In the genomic region with DNA sequence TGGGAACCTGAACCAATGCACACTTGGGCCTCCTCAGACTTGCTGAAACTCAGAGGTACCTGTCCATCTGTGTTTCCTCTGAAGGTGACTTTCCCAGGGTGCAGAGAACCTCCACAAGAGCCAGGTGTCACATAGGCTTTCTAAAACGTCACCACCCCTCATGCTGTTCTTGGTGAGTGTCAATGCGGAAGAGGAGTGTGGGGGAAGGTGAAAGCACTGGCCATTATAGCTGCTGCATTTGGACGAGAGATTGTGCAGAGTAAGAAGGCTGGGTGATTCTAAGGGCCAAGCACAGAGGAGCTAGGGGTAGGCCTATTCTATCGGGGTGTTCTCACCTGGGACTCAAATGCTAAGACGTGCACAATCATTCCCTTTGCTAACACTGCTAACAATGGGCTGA, we compare ENCODE assay signal across 18 mouse cellular contexts. TPM values are rescaled to one million over a fixed set of nuclear protein-coding genes. Genes with fewer than 3 reads are reported as not detected.
DNase-seq lines count a peak whose midpoint lies in the region; ATAC-seq and TF ChIP-seq lines count a peak whose summit lies in the region.
"Had no signal": no experiment of that assay in that cellular context is flagged by ENCODE, and none has a peak within 500 bp of the region (broad histone marks: within the 10 kb centered on the region; RNA-seq: fewer than 3 reads in every experiment).

No protein-coding gene starts in this region.

- no peak for DNase-seq in embryonic facial prominence, embryonic 10.5 days (ENCODE audit: low spot score)
- DNase-seq in hindbrain, embryonic 11.5 days (ENCODE audit: low spot score), result no peak
- no peak for DNase-seq in midbrain, embryonic 11.5 days (ENCODE audit: low spot score, missing footprints)
- DNase-seq in kidney, adult 11 months, result no peak

- no peaks in the 10 kb centered on the region for H3K36me3 ChIP-seq in embryonic facial prominence, embryonic 15.5 days
- H3K36me3 ChIP-seq in embryonic facial prominence, embryonic 10.5 days (replicated peaks), result no peaks in the 10 kb centered on the region
- H3K36me3 ChIP-seq in hindbrain, embryonic 16.5 days (ENCODE audit: control insufficient read depth, insufficient read depth, low read length), result no peaks in the 10 kb centered on the region
- H3K36me3 ChIP-seq in hindbrain, embryonic 11.5 days (ENCODE audit: control insufficient read depth, insufficient read depth, low read length), result no peaks in the 10 kb centered on the region
- no peaks in the 10 kb centered on the region for H3K36me3 ChIP-seq in midbrain, embryonic 12.5 days
- no peaks in the 10 kb centered on the region for H3K36me3 ChIP-seq in midbrain, embryonic 11.5 days (ENCODE audit: control insufficient read depth, insufficient read depth, low read length)
- peaks cover 17% of the 10 kb centered on the region; the same call in 1 of the 2 replicates for H3K36me3 ChIP-seq in E14TG2a.4 (ENCODE audit: insufficient read depth, low read length)
- H3K36me3 ChIP-seq: embryonic facial prominence, embryonic 13.5 days; forebrain, embryonic 15.5 days; G1E had no signal

- no peak for TF ChIP-seq CTCF in E14TG2a.4 (conservative IDR thresholded peaks at IDR 0.05; ENCODE audit: low read length)

- no peaks in the 10 kb centered on the region for H3K9me3 ChIP-seq in embryonic facial prominence, embryonic 15.5 days (replicated peaks)
- no peaks in the 10 kb centered on the region for H3K9me3 ChIP-seq in embryonic facial prominence, embryonic 10.5 days
- H3K9me3 ChIP-seq in hindbrain, embryonic 16.5 days (ENCODE audit: control insufficient read depth, low read length), result no peaks in the 10 kb centered on the region; the same call in 1 of the 2 replicates
- no peaks in the 10 kb centered on the region for H3K9me3 ChIP-seq in hindbrain, embryonic 11.5 days (ENCODE audit: control insufficient read depth, low read length)
- H3K9me3 ChIP-seq in midbrain, embryonic 12.5 days, result no peaks in the 10 kb centered on the region
- no peaks in the 10 kb centered on the region for H3K9me3 ChIP-seq in midbrain, embryonic 11.5 days (ENCODE audit: control insufficient read depth, low read length)
- peaks cover 10% of the 10 kb centered on the region for H3K9me3 ChIP-seq in E14TG2a.4 (ENCODE audit: low read length)
- H3K9me3 ChIP-seq: embryonic facial prominence, embryonic 13.5 days; forebrain, embryonic 13.5 days; forebrain, embryonic 15.5 days had no signal

- no peak overlapping the region for H3K27ac ChIP-seq in embryonic facial prominence, embryonic 15.5 days (replicated peaks)
- H3K27ac ChIP-seq in embryonic facial prominence, embryonic 10.5 days (replicated peaks), result no peak overlapping the region
- H3K27ac ChIP-seq in hindbrain, embryonic 16.5 days (ENCODE audit: low read depth, low read length), result no peak overlapping the region
- no peak overlapping the region for H3K27ac ChIP-seq in hindbrain, embryonic 11.5 days (ENCODE audit: low read depth, low read length)
- H3K27ac ChIP-seq in midbrain, embryonic 12.5 days (replicated peaks), result no peak overlapping the region; the same call in 1 of the 2 replicates
- H3K27ac ChIP-seq in midbrain, embryonic 11.5 days (ENCODE audit: low read depth, low read length), result no peak overlapping the region
- H3K27ac ChIP-seq: embryonic facial prominence, embryonic 13.5 days; forebrain, embryonic 15.5 days had no signal

- peaks cover 4% of the 10 kb centered on the region for H3K4me1 ChIP-seq in embryonic facial prominence, embryonic 15.5 days
- peaks cover 11% of the 10 kb centered on the region; the same call in 1 of the 2 replicates for H3K4me1 ChIP-seq in embryonic facial prominence, embryonic 10.5 days
- H3K4me1 ChIP-seq in hindbrain, embryonic 16.5 days (ENCODE audit: control insufficient read depth, insufficient read depth, low read depth, low read length), result no peaks in the 10 kb centered on the region; the same call in 1 of the 2 replicates
- H3K4me1 ChIP-seq in hindbrain, embryonic 11.5 days (replicated peaks; ENCODE audit: control insufficient read depth, insufficient read depth, low read length), result no peaks in the 10 kb centered on the region
- 0 out of 2 replicates have a peak, but pooled peaks cover 3% of the 10 kb centered on the region for H3K4me1 ChIP-seq in midbrain, embryonic 12.5 days
- no peaks in the 10 kb centered on the region for H3K4me1 ChIP-seq in midbrain, embryonic 11.5 days (ENCODE audit: control insufficient read depth, insufficient read depth, low read length)
- peaks cover 49% of the 10 kb centered on the region for H3K4me1 ChIP-seq in E14TG2a.4 (replicated peaks; ENCODE audit: low read depth, low read length)
- H3K4me1 ChIP-seq: embryonic facial prominence, embryonic 13.5 days had no signal

- no peak for ATAC-seq in embryonic facial prominence, embryonic 15.5 days (ENCODE audit: insufficient number of reproducible peaks, low FRiP score, low TSS enrichment, low read depth)
- no peak for ATAC-seq in hindbrain, embryonic 16.5 days
- no peak for ATAC-seq in hindbrain, embryonic 11.5 days (ENCODE audit: low FRiP score)
- ATAC-seq in midbrain, embryonic 12.5 days (ENCODE audit: low FRiP score, low read depth), result no peak
- ATAC-seq in midbrain, embryonic 11.5 days (ENCODE audit: low FRiP score), result no peak

- H3K27me3 ChIP-seq in embryonic facial prominence, embryonic 15.5 days, result no peaks in the 10 kb centered on the region
- no peaks in the 10 kb centered on the region for H3K27me3 ChIP-seq in embryonic facial prominence, embryonic 10.5 days (replicated peaks; ENCODE audit: low read depth, poor library complexity, severe bottlenecking)
- H3K27me3 ChIP-seq in hindbrain, embryonic 16.5 days (replicated peaks; ENCODE audit: control insufficient read depth, insufficient read depth, low read length), result no peaks in the 10 kb centered on the region
- H3K27me3 ChIP-seq in hindbrain, embryonic 11.5 days (ENCODE audit: control insufficient read depth, insufficient read depth, low read length), result no peaks in the 10 kb centered on the region
- 0 out of 2 replicates have a peak, but pooled peaks cover 7% of the 10 kb centered on the region for H3K27me3 ChIP-seq in midbrain, embryonic 12.5 days
- no peaks in the 10 kb centered on the region for H3K27me3 ChIP-seq in midbrain, embryonic 11.5 days (ENCODE audit: control insufficient read depth, insufficient read depth, low read length)
- no peaks in the 10 kb centered on the region for H3K27me3 ChIP-seq in E14TG2a.4 (ENCODE audit: insufficient read depth, low read length)
- H3K27me3 ChIP-seq: embryonic facial prominence, embryonic 13.5 days; forebrain, embryonic 13.5 days; forebrain, embryonic 15.5 days had no signal

- H3K4me2 ChIP-seq in embryonic facial prominence, embryonic 15.5 days (replicated peaks), result 0 out of 2 replicates have a peak overlapping the region, but pooled peaks have one; percentile 17
- H3K4me2 ChIP-seq in hindbrain, embryonic 16.5 days (ENCODE audit: low read length), result no peak overlapping the region
- no peak overlapping the region for H3K4me2 ChIP-seq in hindbrain, embryonic 11.5 days (replicated peaks; ENCODE audit: low read depth, low read length)
- no peak overlapping the region for H3K4me2 ChIP-seq in midbrain, embryonic 12.5 days (replicated peaks)
- H3K4me2 ChIP-seq in midbrain, embryonic 11.5 days, result no peak overlapping the region
- H3K4me2 ChIP-seq: forebrain, embryonic 13.5 days; forebrain, embryonic 15.5 days had no signal

- WGBS in embryonic facial prominence, embryonic 15.5 days, result 57% methylated on average over 5 of the region's 5 CpGs
- 64% methylated on average over 5 of the region's 5 CpGs for WGBS in embryonic facial prominence, embryonic 10.5 days
- 63% methylated on average over 5 of the region's 5 CpGs for WGBS in hindbrain, embryonic 16.5 days
- WGBS in hindbrain, embryonic 11.5 days, result 67% methylated on average over 5 of the region's 5 CpGs
- 64% methylated on average over 5 of the region's 5 CpGs for whole genome bisulfite sequencing in midbrain, embryonic 12.5 days
- WGBS in midbrain, embryonic 11.5 days, result 64% methylated on average over 5 of the region's 5 CpGs

- no peak overlapping the region for H3K9ac ChIP-seq in embryonic facial prominence, embryonic 15.5 days
- 0 out of 2 replicates have a peak overlapping the region, but pooled peaks have one; percentile 45 for H3K9ac ChIP-seq in hindbrain, embryonic 16.5 days (ENCODE audit: low read depth, low read length)
- H3K9ac ChIP-seq in hindbrain, embryonic 11.5 days (ENCODE audit: low read depth, low read length), result no peak overlapping the region
- H3K9ac ChIP-seq in midbrain, embryonic 12.5 days (replicated peaks), result peak overlapping the region; percentile 41; the same call in 1 of the 2 replicates
- no peak overlapping the region for H3K9ac ChIP-seq in midbrain, embryonic 11.5 days (ENCODE audit: low read length)
- H3K9ac ChIP-seq: forebrain, embryonic 13.5 days; forebrain, embryonic 15.5 days; forebrain, postnatal 0 days had no signal

- H3K4me3 ChIP-seq in embryonic facial prominence, embryonic 15.5 days (replicated peaks), result no peak overlapping the region
- no peak overlapping the region for H3K4me3 ChIP-seq in embryonic facial prominence, embryonic 10.5 days
- H3K4me3 ChIP-seq in hindbrain, embryonic 16.5 days (ENCODE audit: low read length), result no peak overlapping the region
- H3K4me3 ChIP-seq in hindbrain, embryonic 11.5 days (ENCODE audit: low read depth, low read length), result no peak overlapping the region
- no peak overlapping the region for H3K4me3 ChIP-seq in midbrain, embryonic 12.5 days
- no peak overlapping the region for H3K4me3 ChIP-seq in midbrain, embryonic 11.5 days (ENCODE audit: low read depth, low read length)
- H3K4me3 ChIP-seq in E14TG2a.4 (replicated peaks; ENCODE audit: low read length), result peak overlapping the region; percentile 48
- H3K4me3 ChIP-seq: embryonic facial prominence, embryonic 13.5 days; forebrain, embryonic 13.5 days; forebrain, embryonic 15.5 days had no signal

RNA-seq across cellular contexts. Expression of gene Rsph1, which starts 23.2 kb away (rescaled TPM):
- polyA plus RNA-seq in embryonic facial prominence, embryonic 15.5 days (2015; fragmentation: Nextera tagmentation; extraction: Ambion mirVana), result 19.6 and 34.3 TPM in 2 replicates
- 1.8 and 2.1 TPM in 2 replicates for polyA plus RNA-seq in embryonic facial prominence, embryonic 10.5 days (2016; fragmentation: Nextera tagmentation; extraction: Ambion mirVana)
- 6.4 and 8.8 TPM in 2 replicates for polyA plus RNA-seq in hindbrain, embryonic 16.5 days (2015; fragmentation: Nextera tagmentation; extraction: Ambion mirVana)
- polyA plus RNA-seq in hindbrain, embryonic 11.5 days (2014; fragmentation: Nextera tagmentation; extraction: Ambion mirVana), result 5.1 TPM in 2 replicates
- polyA plus RNA-seq in midbrain, embryonic 12.5 days (2016; fragmentation: Nextera tagmentation; extraction: Ambion mirVana), result 0.99 and 1.3 TPM in 2 replicates
- polyA plus RNA-seq in midbrain, embryonic 11.5 days (2014; fragmentation: Nextera tagmentation; extraction: Ambion mirVana), result 0.63 and 1.7 TPM in 2 replicates
- polyA plus RNA-seq: G1E had no signal

RNA-seq across cellular contexts. Expression of gene Slc37a1, which starts 32.6 kb away (rescaled TPM):
- 4.6 and 5.8 TPM in 2 replicates for polyA plus RNA-seq in embryonic facial prominence, embryonic 15.5 days (2015; fragmentation: Nextera tagmentation; extraction: Ambion mirVana)
- 5.3 and 7.7 TPM in 2 replicates for polyA plus RNA-seq in embryonic facial prominence, embryonic 10.5 days (2016; fragmentation: Nextera tagmentation; extraction: Ambion mirVana)
- polyA plus RNA-seq in hindbrain, embryonic 16.5 days (2015; fragmentation: Nextera tagmentation; extraction: Ambion mirVana), result 8.6 and 10.9 TPM in 2 replicates
- 13.0 and 13.3 TPM in 2 replicates for polyA plus RNA-seq in hindbrain, embryonic 11.5 days (2014; fragmentation: Nextera tagmentation; extraction: Ambion mirVana)
- polyA plus RNA-seq in midbrain, embryonic 12.5 days (2016; fragmentation: Nextera tagmentation; extraction: Ambion mirVana), result 9.3 and 10.2 TPM in 2 replicates
- 5.8 and 6.6 TPM in 2 replicates for polyA plus RNA-seq in midbrain, embryonic 11.5 days (2014; fragmentation: Nextera tagmentation; extraction: Ambion mirVana)
- polyA plus RNA-seq: G1E had no signal

RNA-seq across cellular contexts. Expression of gene Ubash3a, which starts 46.3 kb away (rescaled TPM):
- 0.28 and 0.70 TPM in 2 replicates for polyA plus RNA-seq in embryonic facial prominence, embryonic 15.5 days (2015; fragmentation: Nextera tagmentation; extraction: Ambion mirVana)
- 0.20 and 0.34 TPM in 2 replicates for polyA plus RNA-seq in embryonic facial prominence, embryonic 10.5 days (2016; fragmentation: Nextera tagmentation; extraction: Ambion mirVana)
- 0.15 TPM in 1 of 2 replicates, not detected in the other for polyA plus RNA-seq in hindbrain, embryonic 16.5 days (2015; fragmentation: Nextera tagmentation; extraction: Ambion mirVana)
- 0.17 and 0.57 TPM in 2 replicates for polyA plus RNA-seq in hindbrain, embryonic 11.5 days (2014; fragmentation: Nextera tagmentation; extraction: Ambion mirVana)
- 0.09 and 0.17 TPM in 2 replicates for polyA plus RNA-seq in midbrain, embryonic 12.5 days (2016; fragmentation: Nextera tagmentation; extraction: Ambion mirVana)
- polyA plus RNA-seq in midbrain, embryonic 11.5 days (2014; fragmentation: Nextera tagmentation; extraction: Ambion mirVana), result 0.59 TPM in 1 of 2 replicates, not detected in the other
- polyA plus RNA-seq: cerebellum, adult 2 months; cortical plate, adult 2 months; forebrain, postnatal 0 days; G1E had no signal

RNA-seq across cellular contexts. Expression of gene Tmprss3, which starts 55.2 kb away (rescaled TPM):
- polyA plus RNA-seq in embryonic facial prominence, embryonic 15.5 days (2015; fragmentation: Nextera tagmentation; extraction: Ambion mirVana), result 0.05 TPM in 1 of 2 replicates, not detected in the other
- 0.05 TPM in 1 of 2 replicates, not detected in the other for polyA plus RNA-seq in embryonic facial prominence, embryonic 10.5 days (2016; fragmentation: Nextera tagmentation; extraction: Ambion mirVana)
- polyA plus RNA-seq in hindbrain, embryonic 16.5 days (2015; fragmentation: Nextera tagmentation; extraction: Ambion mirVana), result not detected in 2 replicates
- 0.10 TPM in 1 of 2 replicates, not detected in the other for polyA plus RNA-seq in hindbrain, embryonic 11.5 days (2014; fragmentation: Nextera tagmentation; extraction: Ambion mirVana)
- polyA plus RNA-seq in midbrain, embryonic 12.5 days (2016; fragmentation: Nextera tagmentation; extraction: Ambion mirVana), result not detected in 2 replicates
- 0.10 and 0.16 TPM in 2 replicates for polyA plus RNA-seq in midbrain, embryonic 11.5 days (2014; fragmentation: Nextera tagmentation; extraction: Ambion mirVana)
- polyA plus RNA-seq: embryonic facial prominence, embryonic 11.5 days; embryonic facial prominence, embryonic 13.5 days; forebrain, embryonic 11.5 days; forebrain, embryonic 13.5 days; forebrain, embryonic 15.5 days; forebrain, postnatal 0 days; G1E; Patski had no signal

Comparison
In these comparisons a context has a peak if more than half of its experiments do, and no peak if none do; other contexts are left out.
1. H3K9ac ChIP-seq: peak in hindbrain, embryonic 16.5 days (single experiment) and midbrain, embryonic 12.5 days (single experiment); none in embryonic facial prominence, embryonic 15.5 days (single experiment), hindbrain, embryonic 11.5 days (single experiment) and midbrain, embryonic 11.5 days (single experiment).